Mouse (Mus musculus) forebrain, embryonic 14.5 days (tissue): ENCODE data around the gene Gopc. TPM values are rescaled to one million over a fixed set of nuclear protein-coding genes. Genes with fewer than 3 reads are reported as not detected.

Experiments used
- ATAC-seq: fragments of 200-750 bp; cut with Nextera tagmentation; 2 replicates; pipeline ENCODE4 v1.8.0; 2017; ENCODE audit warnings: mild to moderate bottlenecking, moderate library complexity
- DNase-seq: peaks from one replicate; pipeline ENCODE4 v3.0.0-alpha.2; 2015; ENCODE audit warnings: low spot score
- H3K27ac ChIP-seq: fragments of 300-500 bp; sonication (generic); 2 replicates; pipeline ENCODE4 v1.5.1; 2014; ENCODE audit warnings: low read depth, mild to moderate bottlenecking, control low read depth, low read length, moderate library complexity
- H3K27me3 ChIP-seq: fragments of 300-500 bp; sonication (generic); replicated peaks from 2 replicates; pipeline ENCODE4 v1.6.1; 2014; ENCODE audit warnings: low read length, control low read depth, mixed read lengths; ENCODE audit not compliant: control insufficient read depth, insufficient read depth
- H3K36me3 ChIP-seq: fragments of 300-500 bp; sonication (generic); 2 replicates; pipeline ENCODE4 v1.6.1; 2014; ENCODE audit warnings: low read length, control low read depth; ENCODE audit not compliant: control insufficient read depth, insufficient read depth
- H3K4me1 ChIP-seq: fragments of 300-500 bp; sonication (generic); 2 replicates; pipeline ENCODE4 v1.6.1; 2014; ENCODE audit warnings: antibody characterized with exemption, low read length, control low read depth; ENCODE audit not compliant: control insufficient read depth, insufficient read depth
- H3K4me2 ChIP-seq: fragments of 300-500 bp; sonication (generic); 2 replicates; pipeline ENCODE4 v1.6.1; 2014; ENCODE audit warnings: mild to moderate bottlenecking, control low read depth, low read length
- H3K4me3 ChIP-seq: fragments of 300-500 bp; sonication (generic); 2 replicates; pipeline ENCODE4 v1.5.1; 2014; ENCODE audit warnings: low read depth, low read length, control low read depth
- H3K9ac ChIP-seq: fragments of 300-500 bp; sonication (generic); 2 replicates; pipeline ENCODE4 v1.6.1; 2014; ENCODE audit warnings: mild to moderate bottlenecking, low read length, control low read depth, moderate library complexity
- H3K9me3 ChIP-seq: fragments of 300-500 bp; sonication (generic); replicated peaks from 2 replicates; pipeline ENCODE4 v1.6.1; 2016; ENCODE audit warnings: low read length, control low read depth, mixed read lengths; ENCODE audit not compliant: control insufficient read depth
- WGBS: fragments of 180-500 bp; shearing (Covaris S2); extraction: QIAGEN DNeasy Blood & Tissue Kit; methylation state at CpG from one replicate; pipeline ENCODE4 v1.1.7; 2014; 5-methylcytosine and 5-hydroxymethylcytosine counted together
- polyA plus RNA-seq: library from polyadenylated mRNA; unstranded; fragments of >200 nt; fragmentation: Nextera tagmentation; extraction: Ambion mirVana; gene quantifications from 2 replicates; pipeline ENCODE4 v1.2.1, GENCODE M21; 2014

The Gopc gene
- 14.8 and 16.7 TPM in 2 replicates for polyA plus RNA-seq

DNA sequence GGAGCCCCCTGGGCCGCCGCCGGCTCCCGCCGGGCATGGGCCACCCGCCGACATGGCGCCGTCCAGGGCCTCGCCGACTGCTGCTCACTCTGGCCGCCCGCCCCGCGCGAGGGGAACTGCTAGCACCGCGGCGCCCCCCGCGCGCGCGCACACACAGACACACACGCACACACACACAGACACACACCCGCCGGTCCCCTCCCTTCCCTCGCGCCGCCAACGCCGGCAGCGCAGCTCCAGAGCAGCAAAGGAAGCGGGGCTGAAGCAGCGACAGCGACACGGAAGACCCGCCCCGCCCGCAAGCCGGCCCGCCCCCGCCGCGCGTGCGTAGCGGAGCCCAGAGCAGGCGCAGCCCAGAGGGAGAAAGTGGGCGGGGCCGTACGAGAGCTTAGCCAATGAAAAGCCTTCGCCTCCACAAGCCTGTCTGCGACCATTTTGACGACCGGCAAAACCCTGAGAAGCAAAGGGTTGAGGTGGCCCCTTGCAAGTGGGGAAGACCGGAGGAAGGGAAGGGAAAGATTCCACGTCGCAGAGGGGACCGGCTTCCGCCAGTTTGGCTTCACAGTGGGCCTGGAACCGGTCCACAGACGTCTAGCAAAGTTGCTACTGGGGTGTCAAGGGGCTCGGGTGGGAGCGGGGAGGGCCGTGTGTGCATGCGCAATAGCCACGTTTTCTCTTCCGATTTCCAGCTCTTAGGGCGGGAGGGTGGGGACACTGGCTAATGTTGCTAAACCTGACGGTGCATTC, at the start of gene Gopc:
Gene Gopc, minus strand, starts transcription at position 280 of the 747 bp plus-strand sequence.
- DNase-seq = peak; percentile 99
- H3K4me2 ChIP-seq = peak within 1 kb of the TSS; percentile 74
- no peaks in the 10 kb centered on the region for H3K27me3 ChIP-seq
- WGBS = under 1% methylated on average over 70 of the region's 71 CpGs
- peak within 1 kb of the TSS; percentile 93 for H3K27ac ChIP-seq
- ATAC-seq = peak; percentile 98
- no peaks in the 10 kb centered on the region for H3K36me3 ChIP-seq
- peak within 1 kb of the TSS; percentile 92 for H3K9ac ChIP-seq
- H3K9me3 ChIP-seq = no peaks in the 10 kb centered on the region
- H3K4me1 ChIP-seq = peaks cover 11% of the 10 kb centered on the region
- peak within 1 kb of the TSS; percentile 91 for H3K4me3 ChIP-seq

DNA sequence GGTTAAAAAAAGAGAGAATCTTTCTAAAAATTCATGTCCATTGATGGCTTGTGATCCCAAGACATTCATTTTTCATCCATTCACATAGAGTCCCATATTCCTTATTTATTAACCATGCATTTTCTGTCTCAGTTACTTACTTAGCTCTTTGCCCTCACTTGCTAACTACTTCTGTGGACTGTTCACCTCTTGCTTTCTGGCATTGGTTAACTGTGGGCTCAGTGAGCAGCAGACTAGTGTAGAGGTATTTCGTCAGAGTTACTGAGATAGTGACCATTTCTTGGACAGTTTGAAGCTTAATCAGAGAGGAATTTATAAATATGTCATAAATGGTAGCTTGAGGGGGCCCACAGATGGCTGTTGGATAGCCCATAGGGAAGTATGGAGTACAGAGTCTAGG, 49.0 kb upstream of the Gopc start:
- Histone ChIP-seq H3K9ac (no peak overlapping the region), H3K4me3 (no peak overlapping the region), H3K27ac (no peak overlapping the region), H3K36me3 (peaks cover 53% of the 10 kb centered on the region), H3K9me3 (no peaks in the 10 kb centered on the region), H3K4me1 (no peaks in the 10 kb centered on the region), H3K27me3 (no peaks in the 10 kb centered on the region), H3K4me2 (no peak overlapping the region)
- no peak for ATAC-seq
- DNase-seq = no peak
- 97% methylated on average over 1 of the region's 1 CpGs for WGBS

DNA sequence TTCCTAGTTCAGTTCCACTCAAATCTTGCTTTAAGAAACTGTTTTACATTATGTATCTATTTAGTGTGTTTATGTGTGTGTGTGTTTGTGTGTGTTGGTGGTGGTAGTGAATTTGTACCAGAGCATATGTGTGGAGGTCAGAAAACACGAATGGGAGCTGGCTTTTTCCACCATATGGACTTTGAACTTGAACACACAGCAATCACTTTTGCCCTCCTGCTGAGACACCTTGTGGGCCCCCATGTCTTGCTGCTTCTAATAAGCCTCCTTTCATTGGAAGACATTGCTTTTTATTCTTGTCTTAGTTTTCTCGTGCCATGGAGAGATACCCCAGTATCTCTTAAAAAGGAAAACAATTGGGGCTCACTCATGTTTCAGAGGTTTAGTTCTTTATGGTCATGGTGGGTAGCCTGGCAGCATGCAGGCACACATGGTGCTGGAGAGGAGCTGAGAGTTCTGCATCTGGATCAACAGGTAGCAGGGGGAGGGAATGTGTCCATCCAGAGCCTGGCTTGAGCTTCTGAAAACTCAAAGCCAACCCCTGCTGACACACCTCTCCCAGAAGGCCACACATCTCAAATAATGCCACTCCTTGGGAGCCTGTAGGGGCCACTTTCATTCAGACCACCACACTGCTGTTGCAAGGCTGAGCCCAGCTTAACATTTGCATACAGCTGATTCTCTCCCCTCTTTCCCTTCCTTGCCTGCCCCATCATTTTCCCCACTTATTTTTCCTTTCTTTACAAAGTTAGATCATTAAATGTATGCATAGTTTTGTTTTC, 45.9 kb upstream of the Gopc start:
- H3K36me3 ChIP-seq = peaks cover 25% of the 10 kb centered on the region
- DNase-seq (peak; percentile 23), ATAC-seq (peak; percentile 76)
- no peaks in the 10 kb centered on the region for H3K4me1 ChIP-seq
- H3K27ac ChIP-seq = no peak overlapping the region
- WGBS = 23% methylated on average over 2 of the region's 2 CpGs
- H3K27me3 ChIP-seq = no peaks in the 10 kb centered on the region
- H3K9me3 ChIP-seq = no peaks in the 10 kb centered on the region
- no peak overlapping the region for H3K4me3 ChIP-seq
- no peak overlapping the region for H3K4me2 ChIP-seq
- H3K9ac ChIP-seq = no peak overlapping the region

DNA sequence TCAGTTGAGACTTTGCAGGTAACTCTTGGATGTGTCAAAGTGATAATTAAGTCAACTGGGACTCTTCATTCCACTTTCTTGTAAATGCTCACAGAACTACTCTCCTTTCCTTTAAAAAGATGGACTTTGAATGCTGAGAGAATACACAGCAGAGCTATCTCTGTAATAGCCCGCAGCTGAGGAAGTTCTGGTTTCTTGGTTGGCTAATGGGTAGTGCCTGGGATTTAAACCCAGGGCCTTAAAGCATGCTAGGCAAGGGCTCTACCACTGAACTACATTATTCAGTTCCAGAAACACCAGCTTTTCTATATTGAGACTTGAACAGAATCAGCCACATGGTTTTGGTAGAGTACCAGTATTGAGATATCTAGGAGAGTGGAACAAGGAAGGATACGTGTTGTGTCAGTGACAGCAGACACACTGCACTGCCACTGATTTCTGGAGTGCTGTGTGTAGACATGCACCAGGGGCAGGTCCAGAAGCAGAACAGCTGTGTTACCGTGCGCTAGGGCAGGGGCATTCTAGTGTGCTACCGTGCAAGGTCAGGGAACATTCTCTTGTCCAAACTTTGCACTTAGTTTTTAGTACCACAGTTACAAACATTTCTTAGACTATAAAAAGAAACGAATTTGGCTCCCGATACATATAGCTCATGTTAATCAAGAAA, 44.5 kb upstream of the Gopc start:
- H3K27me3 ChIP-seq = no peaks in the 10 kb centered on the region
- no peak for ATAC-seq
- WGBS = 91% methylated on average over 7 of the region's 7 CpGs
- H3K9me3 ChIP-seq = no peaks in the 10 kb centered on the region
- H3K4me3 ChIP-seq = no peak overlapping the region
- H3K36me3 ChIP-seq = peaks cover 13% of the 10 kb centered on the region
- no peak overlapping the region for H3K4me2 ChIP-seq
- H3K4me1 ChIP-seq = no peaks in the 10 kb centered on the region
- no peak overlapping the region for H3K27ac ChIP-seq
- no peak overlapping the region for H3K9ac ChIP-seq
- no peak for DNase-seq

DNA sequence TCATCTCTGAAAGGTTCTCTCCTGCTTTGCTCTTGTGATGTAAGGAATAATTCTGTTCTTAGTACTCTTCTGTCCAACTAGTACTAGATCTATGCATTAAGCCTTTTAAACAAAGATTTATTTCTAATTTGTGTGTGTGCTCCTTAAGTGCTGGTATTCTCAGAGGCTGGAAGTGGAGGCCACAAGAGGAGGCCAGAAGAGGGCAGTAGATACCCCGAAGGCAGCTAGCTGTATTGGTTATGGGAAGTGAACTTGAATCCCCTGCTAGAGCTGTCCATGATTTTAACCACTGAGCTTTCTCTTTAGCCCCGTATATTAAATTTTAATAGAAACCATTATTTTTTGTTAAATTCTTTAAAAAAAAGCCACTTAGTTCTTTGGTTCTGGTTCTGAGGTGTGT, 41.2 kb upstream of the Gopc start:
- DNase-seq (no peak), ATAC-seq (peak; percentile 45; the same call in 1 of the 2 replicates)
- WGBS = 84% methylated on average over 2 of the region's 2 CpGs
- H3K4me2 ChIP-seq = no peak overlapping the region
- H3K9me3 ChIP-seq = no peaks in the 10 kb centered on the region
- H3K4me1 ChIP-seq = peaks cover 11% of the 10 kb centered on the region
- H3K36me3 ChIP-seq = no peaks in the 10 kb centered on the region
- no peaks in the 10 kb centered on the region for H3K27me3 ChIP-seq
- H3K9ac ChIP-seq = no peak overlapping the region
- H3K27ac ChIP-seq = no peak overlapping the region
- H3K4me3 ChIP-seq = no peak overlapping the region

DNA sequence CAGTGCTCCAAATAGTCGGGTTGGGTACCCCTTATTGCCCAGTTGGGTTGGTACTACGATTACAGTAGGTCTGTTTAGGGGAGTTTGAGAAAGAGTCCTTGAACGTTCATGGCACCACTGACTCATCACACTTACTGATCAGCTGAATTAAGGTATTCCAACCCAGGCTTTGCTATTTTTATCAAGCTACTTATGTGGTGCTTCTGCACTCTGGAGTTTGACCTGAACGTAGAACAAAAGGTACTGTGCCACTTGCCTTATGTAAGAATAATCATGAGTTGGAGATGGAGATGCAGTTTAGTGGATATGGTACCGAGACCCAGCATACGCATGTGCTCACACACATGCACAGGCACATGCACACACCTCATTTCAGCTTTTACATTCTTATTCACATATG, 39.8 kb upstream of the Gopc start:
- no peak for ATAC-seq

DNA sequence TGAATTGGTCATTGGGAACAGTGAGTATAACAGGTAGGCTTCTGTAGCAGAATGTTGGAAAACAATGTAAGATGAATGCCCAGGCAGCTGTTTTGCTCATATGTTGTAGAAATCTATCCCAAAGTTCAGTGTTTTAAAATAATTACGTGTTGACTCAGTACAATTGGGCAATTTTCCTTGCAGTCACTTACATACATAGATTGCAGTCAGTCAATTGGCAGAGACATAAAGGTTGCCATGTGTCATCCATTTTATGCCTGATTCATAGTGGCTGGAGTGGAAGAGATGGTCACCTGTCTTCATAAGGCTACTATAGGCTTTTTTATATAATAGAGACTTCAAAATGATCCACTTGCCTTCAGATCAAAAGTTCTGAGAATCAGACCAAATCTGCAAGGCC, 38.6 kb upstream of the Gopc start:
- WGBS = 88% methylated on average over 1 of the region's 1 CpGs
- ATAC-seq = no peak
- no peak overlapping the region for H3K4me2 ChIP-seq
- no peak overlapping the region for H3K4me3 ChIP-seq
- H3K4me1 ChIP-seq = peaks cover 18% of the 10 kb centered on the region
- no peaks in the 10 kb centered on the region for H3K36me3 ChIP-seq
- H3K9ac ChIP-seq = no peak overlapping the region
- no peaks in the 10 kb centered on the region for H3K9me3 ChIP-seq
- H3K27ac ChIP-seq = no peak overlapping the region
- DNase-seq = no peak
- H3K27me3 ChIP-seq = no peaks in the 10 kb centered on the region

More for the DNA sequence above, 39.8 kb upstream of the Gopc start:
- no peaks in the 10 kb centered on the region for H3K27me3 ChIP-seq
- H3K36me3 ChIP-seq = no peaks in the 10 kb centered on the region
- peaks cover 13% of the 10 kb centered on the region for H3K4me1 ChIP-seq
- 92% methylated on average over 6 of the region's 6 CpGs for WGBS
- no peak overlapping the region for H3K9ac ChIP-seq
- H3K4me2 ChIP-seq = no peak overlapping the region
- DNase-seq = no peak
- H3K27ac ChIP-seq = no peak overlapping the region
- no peaks in the 10 kb centered on the region for H3K9me3 ChIP-seq
- H3K4me3 ChIP-seq = no peak overlapping the region

DNA sequence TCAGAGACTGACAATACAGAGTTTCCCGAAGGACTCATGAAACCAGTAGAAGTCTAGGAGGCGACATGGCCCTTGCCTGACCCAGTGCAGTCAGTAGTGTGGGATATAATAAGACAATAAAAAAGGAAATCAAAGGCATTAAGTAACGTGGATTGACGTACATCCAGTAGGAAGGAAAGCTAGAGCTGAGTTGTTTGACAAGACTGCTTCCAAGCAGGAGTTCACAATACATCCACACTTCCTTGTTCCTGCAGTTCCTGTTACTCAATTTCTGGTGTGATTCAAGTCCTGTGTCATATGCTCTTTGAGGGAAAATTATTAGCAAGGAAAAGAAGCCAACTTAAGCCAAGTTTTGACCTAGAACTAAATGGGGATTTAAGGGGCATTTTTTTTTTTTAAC, 37.5 kb upstream of the Gopc start:
- H3K4me3 ChIP-seq = peak overlapping the region; percentile 86; the same call in 1 of the 2 replicates
- H3K9ac ChIP-seq = peak overlapping the region; percentile 25; the same call in 1 of the 2 replicates
- DNase-seq (no peak), ATAC-seq (no peak)
- H3K27me3 ChIP-seq = no peaks in the 10 kb centered on the region
- no peak overlapping the region for H3K27ac ChIP-seq
- H3K36me3 ChIP-seq = no peaks in the 10 kb centered on the region
- no peaks in the 10 kb centered on the region for H3K9me3 ChIP-seq
- WGBS = 82% methylated on average over 4 of the region's 4 CpGs
- peaks cover 18% of the 10 kb centered on the region for H3K4me1 ChIP-seq
- H3K4me2 ChIP-seq = peak overlapping the region; percentile 72
